ENCODE assay signal across 25 mouse cellular contexts in genomic region chr2:34795426-34795825, GRCm38 (mm10). TPM values are rescaled to one million over a fixed set of nuclear protein-coding genes. Genes with fewer than 3 reads are reported as not detected.
"Had no signal": no experiment of that assay in that cellular context is flagged by ENCODE, and none has a peak within 500 bp of the region (broad histone marks: within the 10 kb centered on the region; RNA-seq: fewer than 3 reads in every experiment).

No protein-coding gene starts in this region.

- H3K9me3 ChIP-seq: midbrain, embryonic 10.5 days; midbrain, embryonic 12.5 days; neural tube, embryonic 13.5 days; neural tube, embryonic 15.5 days had no signal

- H3K9ac ChIP-seq: lung, embryonic 14.5 days; midbrain, embryonic 12.5 days; neural tube, embryonic 13.5 days; neural tube, embryonic 15.5 days had no signal

- ATAC-seq: midbrain, embryonic 16.5 days had no signal

- DNase-seq: lung, adult 18-20 months; lung, embryonic 14.5 days; lung, postnatal 10 days; lung, postnatal 4 days; midbrain, embryonic 14.5 days; retina, postnatal 1 day; right cerebral cortex, adult 18-20 months; right cerebral cortex, postnatal 25 days; right cerebral cortex, postnatal 4 days; spleen, adult 18-20 months; thymus, adult 2 months; thymus, postnatal 25 days; thymus, postnatal 4 days had no signal

- H3K27ac ChIP-seq: midbrain, embryonic 10.5 days; midbrain, embryonic 12.5 days; neural tube, embryonic 13.5 days; neural tube, embryonic 15.5 days had no signal

- H3K4me3 ChIP-seq: midbrain, embryonic 10.5 days; midbrain, embryonic 12.5 days; myocyte; neural tube, embryonic 13.5 days; neural tube, embryonic 15.5 days had no signal

- H3K4me2 ChIP-seq: lung, embryonic 14.5 days; midbrain, embryonic 12.5 days; neural tube, embryonic 13.5 days; neural tube, embryonic 15.5 days had no signal

- H3K27me3 ChIP-seq: midbrain, embryonic 12.5 days; neural tube, embryonic 13.5 days; neural tube, embryonic 15.5 days had no signal

RNA-seq across cellular contexts. Expression of gene Gm34653, which starts 37.4 kb away (rescaled TPM):
- total RNA-seq: megakaryocyte, adult 5-6 weeks had no signal
- polyA plus RNA-seq: lung, embryonic 14.5 days; lung, embryonic 16.5 days; midbrain, embryonic 10.5 days; midbrain, embryonic 14.5 days; midbrain, embryonic 16.5 days; myocyte; neural tube, embryonic 11.5 days; neural tube, embryonic 13.5 days; neural tube, embryonic 15.5 days; small intestine, adult 2 months; stomach, embryonic 14.5 days; stomach, embryonic 16.5 days; thymus, adult 2 months had no signal
